Mouse (Mus musculus): ENCODE data around the gene Gabarapl2. TPM values are rescaled to one million over a fixed set of nuclear protein-coding genes. Genes with fewer than 3 reads are reported as not detected.

Gene Gabarapl2
- polyA plus RNA-seq, 1 experiment from 2014 or later = 351 TPM

DNA sequence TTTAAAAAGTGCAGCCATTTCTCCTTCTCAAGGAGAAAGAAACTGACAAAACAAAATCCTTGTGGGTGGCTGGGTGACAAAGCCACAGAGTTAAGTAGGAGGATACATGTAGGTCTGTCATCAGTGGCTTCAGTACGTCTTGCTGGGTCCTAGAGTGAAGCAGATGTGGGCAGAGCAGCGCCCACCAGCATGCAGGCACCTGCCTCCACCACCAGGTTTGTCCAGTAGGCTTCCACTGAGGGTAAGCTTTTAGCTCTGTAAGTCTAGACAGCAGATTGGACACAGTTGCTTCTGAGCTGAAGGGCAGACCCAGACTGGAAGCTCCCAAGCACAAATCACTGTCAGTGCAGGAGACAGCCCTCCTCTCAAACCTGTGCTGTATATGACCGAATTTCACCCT, 20.8 kb downstream of the Gabarapl2 start:
- no peak overlapping the region for H3K4me3 ChIP-seq
- no peak overlapping the region for H3K27ac ChIP-seq (replicated peaks)
- WGBS = 68% methylated on average over 3 of the region's 3 CpGs
- H3K9me3 ChIP-seq = no peaks in the 10 kb centered on the region
- H3K36me3 ChIP-seq = peaks cover 27% of the 10 kb centered on the region
- no peaks in the 10 kb centered on the region for H3K27me3 ChIP-seq
- no peak overlapping the region for H3K9ac ChIP-seq (replicated peaks)
- no peak overlapping the region for H3K4me2 ChIP-seq (replicated peaks)
- no peak for ATAC-seq (ENCODE audit: low FRiP score, low read depth)
- no peaks in the 10 kb centered on the region for H3K4me1 ChIP-seq

DNA sequence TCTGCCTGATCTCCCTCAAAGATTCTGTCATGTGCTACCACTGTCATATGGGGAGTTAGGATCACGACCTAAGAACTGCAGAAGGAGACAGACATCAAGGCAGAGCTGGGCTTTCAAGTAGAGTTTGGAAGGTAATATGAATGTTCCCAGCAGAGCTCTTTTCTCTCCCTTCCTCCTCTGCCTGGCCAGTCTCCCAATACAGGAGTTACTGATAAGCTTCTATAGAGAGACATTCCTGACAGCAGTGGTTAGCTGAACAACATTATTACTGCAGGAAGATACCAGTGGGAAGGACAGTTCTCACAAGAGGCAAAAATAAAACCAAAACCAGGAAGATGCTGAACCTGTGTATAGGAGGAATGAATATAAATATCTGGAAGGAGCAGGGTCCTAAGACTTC, 22.1 kb downstream of the Gabarapl2 start:
- 88% methylated on average over 1 of the region's 1 CpGs for WGBS

GRCm38 (mm10) chr8:111963091-111963490, 22.6 kb downstream of the Gabarapl2 start:
- H3K27me3 ChIP-seq = no peaks in the 10 kb centered on the region
- 68% methylated on average over 10 of the region's 10 CpGs for WGBS
- H3K36me3 ChIP-seq = peaks cover 9% of the 10 kb centered on the region; the same call in 1 of the 2 replicates
- H3K4me2 ChIP-seq (replicated peaks) = no peak overlapping the region
- no peaks in the 10 kb centered on the region for H3K4me1 ChIP-seq
- H3K9me3 ChIP-seq = no peaks in the 10 kb centered on the region
- no peak for ATAC-seq (ENCODE audit: low FRiP score, low read depth)
- H3K9ac ChIP-seq (replicated peaks) = no peak overlapping the region
- no peak overlapping the region for H3K27ac ChIP-seq (replicated peaks)
- no peak overlapping the region for H3K4me3 ChIP-seq

More for the DNA sequence above, 22.1 kb downstream of the Gabarapl2 start:
- ATAC-seq (ENCODE audit: low FRiP score, low read depth) = no peak
- Histone ChIP-seq H3K9ac (replicated peaks) (no peak overlapping the region), H3K27ac (replicated peaks) (no peak overlapping the region), H3K4me2 (replicated peaks) (no peak overlapping the region), H3K4me1 (no peaks in the 10 kb centered on the region), H3K4me3 (no peak overlapping the region), H3K36me3 (peaks cover 14% of the 10 kb centered on the region; the same call in 1 of the 2 replicates), H3K9me3 (no peaks in the 10 kb centered on the region), H3K27me3 (no peaks in the 10 kb centered on the region)

GRCm38 (mm10) chr8:111963546-111963945, 23.0 kb downstream of the Gabarapl2 start:
- H3K27ac ChIP-seq (replicated peaks) = no peak overlapping the region
- no peak for ATAC-seq (ENCODE audit: low FRiP score, low read depth)
- WGBS = 77% methylated on average over 4 of the region's 4 CpGs

GRCm38 (mm10) chr8:111964351-111964750, 23.8 kb downstream of the Gabarapl2 start:
- H3K36me3 ChIP-seq = peaks cover 4% of the 10 kb centered on the region; the same call in 1 of the 2 replicates
- no peak for ATAC-seq (ENCODE audit: low FRiP score, low read depth)
- no peak overlapping the region for H3K4me3 ChIP-seq
- H3K4me1 ChIP-seq = no peaks in the 10 kb centered on the region
- no peaks in the 10 kb centered on the region for H3K9me3 ChIP-seq
- no peak overlapping the region for H3K9ac ChIP-seq (replicated peaks)
- no peak overlapping the region for H3K4me2 ChIP-seq (replicated peaks)
- WGBS = 71% methylated on average over 5 of the region's 5 CpGs
- H3K27ac ChIP-seq (replicated peaks) = no peak overlapping the region
- no peaks in the 10 kb centered on the region for H3K27me3 ChIP-seq

More at GRCm38 (mm10) chr8:111963546-111963945, 23.0 kb downstream of the Gabarapl2 start:
- H3K36me3 ChIP-seq = peaks cover 9% of the 10 kb centered on the region; the same call in 1 of the 2 replicates
- no peak overlapping the region for H3K4me3 ChIP-seq
- H3K9ac ChIP-seq (replicated peaks) = no peak overlapping the region
- no peaks in the 10 kb centered on the region for H3K27me3 ChIP-seq
- H3K4me1 ChIP-seq = no peaks in the 10 kb centered on the region
- H3K9me3 ChIP-seq = no peaks in the 10 kb centered on the region
- no peak overlapping the region for H3K4me2 ChIP-seq (replicated peaks)

DNA sequence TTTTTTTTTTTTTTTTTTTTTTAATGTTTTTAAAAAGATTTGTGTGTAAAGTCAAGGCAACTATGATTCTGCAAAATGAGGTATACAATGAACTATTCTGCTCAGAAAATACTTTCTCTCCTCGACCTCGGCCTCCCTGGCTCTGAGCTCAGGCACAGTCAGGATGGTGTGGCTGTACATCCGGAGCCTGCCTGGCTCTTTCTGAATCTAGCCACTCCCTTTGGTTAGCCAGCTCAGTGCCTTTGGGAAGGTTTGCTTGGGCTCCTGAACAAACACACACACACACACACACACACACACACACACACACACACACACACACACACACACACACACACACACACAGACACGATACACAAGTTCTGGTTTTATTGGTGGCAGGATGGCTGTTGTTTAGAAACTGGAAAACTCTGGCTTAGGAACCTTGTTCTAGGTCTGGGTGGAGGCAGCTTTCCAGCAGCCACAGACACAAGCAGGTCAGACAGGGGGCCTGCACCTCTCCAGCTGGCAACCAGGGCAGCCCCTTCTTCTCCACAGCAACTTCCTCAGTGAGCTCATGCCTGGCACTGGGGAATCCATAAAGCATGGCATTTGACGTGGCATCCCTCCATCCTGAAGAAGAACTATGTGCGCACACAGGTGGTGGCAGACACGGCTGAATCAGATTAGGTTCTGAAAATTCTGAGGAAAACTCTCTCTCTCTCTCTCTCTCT, 24.5 kb downstream of the Gabarapl2 start:
- 83% methylated on average over 7 of the region's 7 CpGs for WGBS
- Histone ChIP-seq H3K27ac (replicated peaks) (no peak overlapping the region), H3K4me2 (replicated peaks) (no peak overlapping the region), H3K4me1 (no peaks in the 10 kb centered on the region), H3K36me3 (no peaks in the 10 kb centered on the region), H3K9ac (replicated peaks) (no peak overlapping the region), H3K27me3 (no peaks in the 10 kb centered on the region), H3K9me3 (no peaks in the 10 kb centered on the region), H3K4me3 (no peak overlapping the region)
- ATAC-seq (ENCODE audit: low FRiP score, low read depth) = no peak

- Histone ChIP-seq H3K27me3 (no peaks in the 10 kb centered on the region), H3K4me2 (replicated peaks) (no peak overlapping the region), H3K9me3 (no peaks in the 10 kb centered on the region), H3K4me1 (no peaks in the 10 kb centered on the region), H3K36me3 (peaks cover 7% of the 10 kb centered on the region), H3K27ac (replicated peaks) (no peak overlapping the region), H3K9ac (replicated peaks) (no peak overlapping the region), H3K4me3 (no peak overlapping the region)
- WGBS = 90% methylated on average over 5 of the region's 5 CpGs
- no peak for ATAC-seq (ENCODE audit: low FRiP score, low read depth)
Observed at GRCm38 (mm10) chr8:111967246-111967870, 26.9 kb downstream of the Gabarapl2 start.

- H3K27ac ChIP-seq (replicated peaks) = 0 out of 2 replicates have a peak overlapping the region, but pooled peaks have one; percentile 3
- no peaks in the 10 kb centered on the region for H3K4me1 ChIP-seq
- H3K9ac ChIP-seq (replicated peaks) = no peak overlapping the region
- H3K36me3 ChIP-seq = peaks cover 14% of the 10 kb centered on the region
- ATAC-seq (ENCODE audit: low FRiP score, low read depth) = no peak
- no peaks in the 10 kb centered on the region for H3K9me3 ChIP-seq
- no peak overlapping the region for H3K4me2 ChIP-seq (replicated peaks)
- WGBS = 79% methylated on average over 10 of the region's 10 CpGs
- H3K27me3 ChIP-seq = no peaks in the 10 kb centered on the region
- H3K4me3 ChIP-seq = no peak overlapping the region
Observed at GRCm38 (mm10) chr8:111968541-111968940, 28.0 kb downstream of the Gabarapl2 start.

GRCm38 (mm10) chr8:111968991-111969390, 28.5 kb downstream of the Gabarapl2 start:
- 17% methylated on average over 5 of the region's 5 CpGs for WGBS
- Histone ChIP-seq H3K4me3 (no peak overlapping the region), H3K4me2 (replicated peaks) (no peak overlapping the region), H3K27ac (replicated peaks) (0 out of 2 replicates have a peak overlapping the region, but pooled peaks have one; percentile 3), H3K9me3 (no peaks in the 10 kb centered on the region), H3K27me3 (no peaks in the 10 kb centered on the region), H3K36me3 (peaks cover 18% of the 10 kb centered on the region), H3K9ac (replicated peaks) (no peak overlapping the region), H3K4me1 (no peaks in the 10 kb centered on the region)
- ATAC-seq (ENCODE audit: low FRiP score, low read depth) = no peak

DNA sequence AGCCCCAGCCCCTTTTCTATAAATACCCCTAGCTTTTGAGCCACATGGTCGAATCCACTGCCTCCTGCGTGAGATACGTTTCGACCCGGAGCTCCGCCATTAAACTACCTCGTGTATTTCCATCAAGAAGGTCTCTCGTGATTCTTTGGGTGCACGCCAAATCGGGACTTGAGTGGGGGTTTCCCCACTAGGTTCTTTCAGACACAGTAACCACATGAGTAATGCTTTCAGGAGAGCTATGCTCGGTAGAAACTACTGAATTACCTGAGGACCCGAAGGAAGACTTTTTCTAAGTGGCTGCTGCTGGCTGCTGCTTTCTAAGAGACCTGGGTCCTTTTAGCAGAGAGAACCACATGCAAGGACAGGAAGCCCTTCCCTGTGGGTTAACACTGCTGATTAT, 33.6 kb downstream of the Gabarapl2 start:
- Histone ChIP-seq H3K9me3 (no peaks in the 10 kb centered on the region), H3K36me3 (peaks cover 56% of the 10 kb centered on the region), H3K27me3 (no peaks in the 10 kb centered on the region), H3K9ac (replicated peaks) (no peak overlapping the region), H3K27ac (replicated peaks) (no peak overlapping the region), H3K4me2 (replicated peaks) (no peak overlapping the region), H3K4me3 (no peak overlapping the region), H3K4me1 (no peaks in the 10 kb centered on the region)
- 97% methylated on average over 12 of the region's 12 CpGs for WGBS
- ATAC-seq (ENCODE audit: low FRiP score, low read depth) = no peak

GRCm38 (mm10) chr8:111975706-111976105, 35.2 kb downstream of the Gabarapl2 start:
- Histone ChIP-seq H3K4me1 (no peaks in the 10 kb centered on the region), H3K27me3 (no peaks in the 10 kb centered on the region), H3K4me2 (replicated peaks) (no peak overlapping the region), H3K4me3 (no peak overlapping the region), H3K9me3 (no peaks in the 10 kb centered on the region), H3K36me3 (peaks cover 54% of the 10 kb centered on the region), H3K9ac (replicated peaks) (no peak overlapping the region), H3K27ac (replicated peaks) (no peak overlapping the region)
- 94% methylated on average over 2 of the region's 2 CpGs for WGBS
- ATAC-seq (ENCODE audit: low FRiP score, low read depth) = no peak

- 80% methylated on average over 2 of the region's 2 CpGs for WGBS
- no peak overlapping the region for H3K4me2 ChIP-seq (replicated peaks)
- no peaks in the 10 kb centered on the region for H3K4me1 ChIP-seq
- no peak overlapping the region for H3K9ac ChIP-seq (replicated peaks)
- no peak for ATAC-seq (ENCODE audit: low FRiP score, low read depth)
- H3K4me3 ChIP-seq = no peak overlapping the region
- H3K27ac ChIP-seq (replicated peaks) = no peak overlapping the region
- peaks cover 54% of the 10 kb centered on the region for H3K36me3 ChIP-seq
- H3K9me3 ChIP-seq = no peaks in the 10 kb centered on the region
- H3K27me3 ChIP-seq = no peaks in the 10 kb centered on the region
Observed at GRCm38 (mm10) chr8:111976326-111976725, 35.8 kb downstream of the Gabarapl2 start.
